Mouse (Mus musculus) G1E-ER4 (cell line): ENCODE results near the gene Cnot3. TPM values are rescaled to one million over a fixed set of nuclear protein-coding genes. Genes with fewer than 3 reads are reported as not detected.

Experiments
- GATA1 ChIP-seq: IDR thresholded peaks from one replicate; pipeline ENCODE4 v1.8.0; 2012; ENCODE audit warnings: low read length, inconsistent platforms
- polyA plus RNA-seq: library from polyadenylated mRNA; stranded (reverse); fragments of >175 nt; gene quantifications from 2 replicates; pipeline ENCODE4 v1.2.3, GENCODE M21; 2012

The Cnot3 gene
- polyA plus RNA-seq, 1 experiment, result 904 TPM

DNA sequence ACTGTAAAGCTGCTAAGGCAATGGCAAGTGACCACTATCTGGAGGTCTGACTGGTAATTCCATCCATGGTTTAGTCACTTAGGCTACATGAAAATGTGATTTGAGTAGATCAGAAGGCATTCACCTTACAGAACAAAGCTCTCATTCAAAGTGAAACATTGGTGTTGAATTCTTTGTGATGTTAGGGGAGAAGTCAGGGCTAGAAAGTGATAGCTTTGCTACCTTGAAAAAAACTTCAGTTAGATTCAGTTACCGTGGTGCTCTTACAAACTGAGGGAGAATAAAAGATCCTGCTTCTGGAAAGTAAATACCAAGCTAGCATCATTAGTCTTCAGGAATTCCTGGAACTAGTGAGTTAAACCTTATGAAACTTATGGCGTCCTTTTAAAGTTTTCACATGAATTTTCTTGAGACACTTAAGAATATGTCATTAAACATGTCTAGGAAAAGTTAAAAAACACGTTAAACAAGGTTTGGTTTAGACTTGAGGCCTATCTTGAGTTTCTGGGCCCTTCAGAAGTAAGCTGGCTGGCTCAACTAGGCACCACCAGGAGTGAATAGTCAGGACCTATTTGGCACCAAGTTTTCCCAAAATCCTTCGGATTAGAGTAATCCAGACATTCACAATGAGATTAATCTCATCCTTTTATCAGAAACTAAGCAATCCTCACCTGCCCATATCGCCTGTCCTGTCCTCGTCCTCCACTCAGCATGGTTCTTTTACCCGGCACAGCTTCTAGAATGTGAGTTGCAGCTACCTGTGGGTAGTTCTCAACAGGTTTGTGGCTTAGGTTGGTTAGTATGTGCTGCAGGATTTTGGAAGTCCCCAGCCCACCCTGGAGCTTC lies 62.7 kb downstream of the Cnot3 start:
- no peak for TF ChIP-seq GATA1

DNA sequence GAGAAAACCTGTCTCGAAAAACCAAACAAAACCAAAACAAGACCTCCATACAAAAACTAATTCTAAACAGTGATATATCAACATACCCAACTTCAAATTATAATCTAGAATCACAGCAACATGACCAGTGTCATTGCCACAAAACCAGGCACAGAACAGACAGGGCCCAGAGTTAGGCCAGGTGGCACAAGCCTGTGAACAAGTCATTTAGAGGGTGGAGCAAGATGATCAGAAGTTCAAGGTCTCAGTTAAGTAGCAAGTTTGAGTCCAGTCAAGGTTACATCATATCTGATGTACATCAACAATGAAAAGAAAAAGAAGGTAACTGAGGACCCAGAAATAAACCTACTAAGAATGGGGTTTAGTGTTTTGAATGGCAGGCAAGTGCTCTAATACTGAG lies 63.9 kb downstream of the Cnot3 start:
- no peak for TF ChIP-seq GATA1

Other genes starting within 250 kb of the Cnot3 start
- gene Cacng6, start 221.1 kb upstream of the Cnot3 start, polyA plus RNA-seq, result not detected in 2 replicates
- gene Tarm1, start 142.6 kb upstream of the Cnot3 start, polyA plus RNA-seq, result 0.04 TPM in 1 of 2 replicates, not detected in the other
- not detected in 2 replicates for gene Oscar, start 29.1 kb upstream of the Cnot3 start, polyA plus RNA-seq
- gene Ndufa3, start 27.9 kb upstream of the Cnot3 start, polyA plus RNA-seq, result 24.6 and 27.8 TPM in 2 replicates
- gene Tfpt, start 15.3 kb upstream of the Cnot3 start, polyA plus RNA-seq, result 61.8 and 88.2 TPM in 2 replicates
- gene Prpf31, start 15.3 kb upstream of the Cnot3 start, polyA plus RNA-seq, result 110 and 112 TPM in 2 replicates
- gene Leng1, start 20.6 kb downstream of the Cnot3 start, polyA plus RNA-seq, result 20.3 and 21.6 TPM in 2 replicates
- 0.55 and 0.80 TPM in 2 replicates for gene Tmc4, start 32.3 kb downstream of the Cnot3 start, polyA plus RNA-seq
- gene Tsen34, start 47.6 kb downstream of the Cnot3 start, polyA plus RNA-seq, result 105 and 122 TPM in 2 replicates
- gene Mboat7, start 48.3 kb downstream of the Cnot3 start, polyA plus RNA-seq, result 87.2 and 108 TPM in 2 replicates
- 450 and 1,340 TPM in 2 replicates for gene Rps9, start 58.7 kb downstream of the Cnot3 start, polyA plus RNA-seq
- gene Pirb, start 75.1 kb downstream of the Cnot3 start, polyA plus RNA-seq, result 0.02 and 0.03 TPM in 2 replicates
- not detected in 2 replicates for gene Gm15448, start 180.4 kb downstream of the Cnot3 start, polyA plus RNA-seq
- not detected in 2 replicates for gene Pira2, start 199.8 kb downstream of the Cnot3 start, polyA plus RNA-seq